8 mouse cellular contexts compared by ENCODE assay signal in the genomic region with DNA sequence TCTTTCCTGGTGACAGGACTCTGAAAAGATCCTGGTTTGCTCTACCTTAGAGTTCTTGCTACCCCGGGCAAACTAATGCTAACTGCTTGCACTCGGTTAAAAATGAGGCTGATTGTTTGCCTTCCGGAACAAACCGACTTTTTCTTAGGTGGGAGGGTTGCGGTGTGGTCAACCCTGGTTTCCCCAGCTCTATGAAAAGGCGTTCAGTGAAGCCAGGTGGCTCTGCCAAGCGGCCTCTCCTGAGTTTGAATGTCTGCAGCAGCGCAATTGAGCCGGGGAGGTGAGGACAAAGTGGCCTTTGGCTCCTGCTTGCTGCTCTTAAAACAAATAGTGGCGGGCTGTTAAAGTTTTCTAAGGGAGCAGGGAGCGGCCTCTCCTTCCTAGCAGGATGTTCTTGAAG. TPM values are rescaled to one million over a fixed set of nuclear protein-coding genes. Genes with fewer than 3 reads are reported as not detected.
DNase-seq lines count a peak whose midpoint lies in the region; ATAC-seq and TF ChIP-seq lines count a peak whose summit lies in the region.
"Had no signal": no experiment of that assay in that cellular context is flagged by ENCODE, and none has a peak within 500 bp of the region (broad histone marks: within the 10 kb centered on the region; RNA-seq: fewer than 3 reads in every experiment).

No protein-coding gene starts in this region.

- WGBS in forebrain, embryonic 12.5 days: 30% methylated on average over 11 of the region's 11 CpGs
- 13% methylated on average over 11 of the region's 11 CpGs for WGBS in lung, postnatal 0 days
- 10% methylated on average over 11 of the region's 11 CpGs for WGBS in stomach, embryonic 14.5 days

- TF ChIP-seq CTCF in bone marrow macrophage, adult 2 months (IDR thresholded peaks at IDR 0.05; ENCODE audit: low read depth, low read length): no peak
- no peak for TF ChIP-seq CTCF in lung, postnatal 0 days (IDR thresholded peaks at IDR 0.05)

- peak overlapping the region; percentile 88 for H3K27ac ChIP-seq in bone marrow macrophage, adult 2 months (ENCODE audit: insufficient read depth, low read depth, low read length)
- H3K27ac ChIP-seq in forebrain, embryonic 12.5 days: no peak overlapping the region
- H3K27ac ChIP-seq in lung, postnatal 0 days (ENCODE audit: low read length): no peak overlapping the region
- no peak overlapping the region for H3K27ac ChIP-seq in stomach, embryonic 14.5 days (ENCODE audit: low read length)

- no peak for ATAC-seq in forebrain, embryonic 12.5 days (ENCODE audit: low FRiP score)
- ATAC-seq in lung, postnatal 0 days: 0 out of 2 replicates have a peak, but pooled peaks have one; percentile 4
- ATAC-seq in stomach, embryonic 14.5 days (ENCODE audit: insufficient number of reproducible peaks, insufficient read depth, low FRiP score, low read depth): no peak

- peak overlapping the region; percentile 94 for H3K4me3 ChIP-seq in bone marrow macrophage, adult 2 months (ENCODE audit: insufficient read depth, low read length)
- H3K4me3 ChIP-seq in forebrain, embryonic 12.5 days (replicated peaks): peak overlapping the region; percentile 45
- H3K4me3 ChIP-seq in lung, postnatal 0 days (ENCODE audit: low read depth, low read length): peak overlapping the region; percentile 35; the same call in 1 of the 2 replicates
- peak overlapping the region; percentile 36 for H3K4me3 ChIP-seq in stomach, embryonic 14.5 days (ENCODE audit: low read depth, low read length)

- peaks cover 38% of the 10 kb centered on the region for H3K27me3 ChIP-seq in forebrain, embryonic 12.5 days
- 0 out of 2 replicates have a peak, but pooled peaks cover 3% of the 10 kb centered on the region for H3K27me3 ChIP-seq in lung, postnatal 0 days (replicated peaks; ENCODE audit: insufficient read depth, low read length)
- no peaks in the 10 kb centered on the region for H3K27me3 ChIP-seq in stomach, embryonic 14.5 days (ENCODE audit: control insufficient read depth, insufficient read depth, low read length)

- TF ChIP-seq EP300 in lung, postnatal 0 days (IDR thresholded peaks at IDR 0.05): no peak

- DNase-seq in kidney, adult 8-10 months: peak; percentile 36 to 39
- DNase-seq in lung, postnatal 0 days (ENCODE audit: low spot score): peak; percentile 18
- no peak for DNase-seq in cerebellum, postnatal 36 days
- no peak for DNase-seq in gastrocnemius, adult 8-10 months (ENCODE audit: low spot score in 2 of 2)

- peak overlapping the region; percentile 87 for H3K4me2 ChIP-seq in forebrain, embryonic 12.5 days
- H3K4me2 ChIP-seq in lung, postnatal 0 days (replicated peaks; ENCODE audit: low read depth, low read length): peak overlapping the region; percentile 70
- peak overlapping the region; percentile 96 for H3K4me2 ChIP-seq in stomach, embryonic 14.5 days (replicated peaks; ENCODE audit: low read depth, low read length)

- no peaks in the 10 kb centered on the region for H3K36me3 ChIP-seq in forebrain, embryonic 12.5 days (replicated peaks)
- no peaks in the 10 kb centered on the region for H3K36me3 ChIP-seq in lung, postnatal 0 days (ENCODE audit: insufficient read depth, low read length)
- no peaks in the 10 kb centered on the region for H3K36me3 ChIP-seq in stomach, embryonic 14.5 days (ENCODE audit: control insufficient read depth, insufficient read depth, low read length)

- H3K4me1 ChIP-seq in bone marrow macrophage, adult 2 months (ENCODE audit: control insufficient read depth, insufficient read depth, low read length): peaks cover 49% of the 10 kb centered on the region
- H3K4me1 ChIP-seq in forebrain, embryonic 12.5 days: peaks cover 18% of the 10 kb centered on the region
- H3K4me1 ChIP-seq in lung, postnatal 0 days (ENCODE audit: insufficient read depth, low read depth, low read length): 0 out of 2 replicates have a peak, but pooled peaks cover 4% of the 10 kb centered on the region
- peaks cover 3% of the 10 kb centered on the region; the same call in 1 of the 2 replicates for H3K4me1 ChIP-seq in stomach, embryonic 14.5 days (ENCODE audit: control insufficient read depth, insufficient read depth, low read length)

- H3K9me3 ChIP-seq in forebrain, embryonic 12.5 days: no peaks in the 10 kb centered on the region
- no peaks in the 10 kb centered on the region for H3K9me3 ChIP-seq in lung, postnatal 0 days (ENCODE audit: low read length)
- no peaks in the 10 kb centered on the region for H3K9me3 ChIP-seq in stomach, embryonic 14.5 days (ENCODE audit: control insufficient read depth, low read depth, low read length)

- peak overlapping the region; percentile 49; the same call in 1 of the 2 replicates for H3K9ac ChIP-seq in forebrain, embryonic 12.5 days
- H3K9ac ChIP-seq in lung, postnatal 0 days (replicated peaks; ENCODE audit: low read depth): no peak overlapping the region
- H3K9ac ChIP-seq in stomach, embryonic 14.5 days (replicated peaks; ENCODE audit: low read depth, low read length): no peak overlapping the region

- no peak for TF ChIP-seq POLR2A in bone marrow macrophage, adult 2 months (IDR thresholded peaks at IDR 0.05; ENCODE audit: borderline replicate concordance, low read depth, low read length)

RNA-seq across cellular contexts. Expression of gene Mcoln2, which starts 0.9 kb away (rescaled TPM):
- polyA plus RNA-seq in bone marrow macrophage, adult 2 months (2012; ENCODE audit: insufficient read depth, insufficient read length, missing spikeins): 33.5 and 35.3 TPM in 2 replicates
- 0.20 and 0.23 TPM in 2 replicates for polyA plus RNA-seq in forebrain, embryonic 12.5 days (2016; fragmentation: Nextera tagmentation; extraction: Ambion mirVana)
- 0.25 and 0.27 TPM in 2 replicates for polyA plus RNA-seq in lung, postnatal 0 days (2015; fragmentation: Nextera tagmentation; extraction: Ambion mirVana)
- polyA plus RNA-seq in stomach, embryonic 14.5 days (2014; fragmentation: Nextera tagmentation; extraction: Ambion mirVana): 1.4 and 1.6 TPM in 2 replicates
- 1 to 10 TPM in 1 of 4 experiments, under 1 TPM in 1, not detected in 2; 0.19 to 1.4 TPM for total RNA-seq in gastrocnemius, adult 8-10 months (2022)
- polyA plus RNA-seq: cortical plate, adult 2 months had no signal

RNA-seq across cellular contexts. Expression of gene Mcoln3, which starts 33.3 kb away (rescaled TPM):
- 4.7 and 6.5 TPM in 2 replicates for polyA plus RNA-seq in bone marrow macrophage, adult 2 months (2012; ENCODE audit: insufficient read depth, insufficient read length, missing spikeins)
- 1.9 and 3.8 TPM in 2 replicates for polyA plus RNA-seq in forebrain, embryonic 12.5 days (2016; fragmentation: Nextera tagmentation; extraction: Ambion mirVana)
- 0.52 and 0.55 TPM in 2 replicates for polyA plus RNA-seq in lung, postnatal 0 days (2015; fragmentation: Nextera tagmentation; extraction: Ambion mirVana)
- polyA plus RNA-seq in stomach, embryonic 14.5 days (2014; fragmentation: Nextera tagmentation; extraction: Ambion mirVana): 1.4 and 1.8 TPM in 2 replicates
- not detected for total RNA-seq in gastrocnemius, adult 8-10 months (2022)
- polyA plus RNA-seq: cortical plate, adult 2 months had no signal

RNA-seq across cellular contexts. Expression of gene Wdr63, which starts 42.6 kb away (rescaled TPM):
- polyA plus RNA-seq in bone marrow macrophage, adult 2 months (2012; ENCODE audit: insufficient read depth, insufficient read length, missing spikeins): not detected in 2 replicates
- polyA plus RNA-seq in forebrain, embryonic 12.5 days (2016; fragmentation: Nextera tagmentation; extraction: Ambion mirVana): 0.23 and 0.49 TPM in 2 replicates
- 2.7 and 2.9 TPM in 2 replicates for polyA plus RNA-seq in lung, postnatal 0 days (2015; fragmentation: Nextera tagmentation; extraction: Ambion mirVana)
- polyA plus RNA-seq in stomach, embryonic 14.5 days (2014; fragmentation: Nextera tagmentation; extraction: Ambion mirVana): not detected in 2 replicates
- not detected for total RNA-seq in gastrocnemius, adult 8-10 months (2022)

Comparison
In these comparisons a context has a peak if more than half of its experiments do, and no peak if none do; other contexts are left out.
1. H3K4me3 ChIP-seq: peak in every context shown above with its lines; median percentile 94 in bone marrow macrophage, adult 2 months; 45 in forebrain, embryonic 12.5 days; 36 in stomach, embryonic 14.5 days; 35 in lung, postnatal 0 days.
2. DNase-seq: peak in kidney, adult 8-10 months (2 of 2) and lung, postnatal 0 days (single experiment); none in cerebellum, postnatal 36 days (0 of 2) and gastrocnemius, adult 8-10 months (0 of 2).
3. RNA of gene Mcoln2, which starts 0.9 kb away (polyA plus RNA-seq): 33.5 to 35.3 TPM in bone marrow macrophage, adult 2 months; 1.4 to 1.6 TPM in stomach, embryonic 14.5 days, 0.25 to 0.27 TPM in lung, postnatal 0 days and 0.20 to 0.23 TPM in forebrain, embryonic 12.5 days; every median in the first group is over 10 times any median in the second.
4. Peak in every context shown above with its lines, with median percentiles within 50 percentile points of each other: H3K4me2 ChIP-seq.